Mouse (Mus musculus) retina, adult 2 months (tissue): ENCODE results near the gene Rars.
"Not testable (repeated sequence)": the region's sequence is repeated elsewhere in the genome, so short reads cannot be mapped to it uniquely, and the experiment has no call there.

Experiments used
- DNase-seq: peaks from one replicate; pipeline ENCODE4 v3.0.0-alpha.2; 2012; ENCODE audit warnings: low read depth, low spot score

The Rars gene

DNA sequence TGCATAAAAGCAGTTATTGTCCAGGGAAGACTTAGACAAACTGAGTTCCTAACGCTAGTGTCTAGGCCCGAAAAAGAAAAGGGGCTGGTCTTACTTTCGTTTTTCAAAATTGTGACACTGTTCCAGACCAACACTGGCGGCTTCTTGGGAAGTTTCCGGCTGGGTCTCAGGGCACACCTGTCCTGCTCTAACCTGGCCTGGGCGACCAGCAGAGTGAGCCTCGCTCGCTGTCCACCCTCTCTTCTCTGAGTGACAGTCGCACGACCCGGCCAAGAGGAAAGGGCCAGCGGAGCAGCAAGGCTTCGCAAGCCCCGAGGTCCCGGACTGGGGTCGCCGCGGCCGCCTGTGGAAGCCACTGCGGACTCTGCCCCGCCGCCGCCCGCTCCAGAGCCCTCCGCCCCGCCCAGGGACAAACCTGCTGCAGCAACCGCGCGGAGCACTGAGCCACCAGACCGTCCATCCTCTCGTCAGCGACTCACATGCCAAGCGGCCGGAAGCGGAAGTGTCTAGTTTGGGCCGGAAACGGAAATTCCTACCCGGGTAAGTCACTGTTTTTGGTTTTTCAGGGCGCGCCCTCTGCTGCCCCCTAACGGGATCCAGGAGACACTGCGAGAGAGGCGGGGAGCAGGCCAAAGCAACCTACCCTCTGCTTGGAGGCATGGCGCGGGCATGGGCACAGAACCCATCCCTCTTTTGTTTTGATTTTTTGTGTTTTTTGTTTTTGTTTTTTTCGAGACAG is at the start of gene Rars:
Gene Rars (minus strand): TSS at position 485 of the 739 bp plus-strand sequence.
- DNase-seq = peak; percentile 85

DNA sequence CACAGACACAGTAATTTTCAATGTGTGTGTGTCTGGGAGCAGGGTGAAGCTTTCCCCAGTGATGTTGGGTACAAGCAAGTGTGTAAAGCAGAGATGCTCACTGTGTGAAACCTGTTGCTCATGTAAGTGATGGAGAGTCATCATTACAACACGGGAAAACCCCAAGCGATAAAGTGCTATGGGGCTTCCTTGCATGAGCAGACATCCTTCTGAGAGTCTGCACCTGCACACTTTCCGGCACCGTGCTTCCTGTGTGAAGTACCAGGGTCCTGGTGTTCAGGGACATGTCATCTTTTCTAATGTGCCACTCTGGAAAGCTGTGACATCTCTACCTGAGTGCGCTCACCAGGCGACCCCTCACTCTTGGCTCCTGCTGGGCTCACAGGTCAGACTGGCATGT is 48.5 kb upstream of the Rars start:
- no peak for DNase-seq

- DNase-seq = no peak
These were observed 44.2 kb upstream of the Rars start for GRCm38 (mm10) chr11:35878559-35878897.

GRCm38 (mm10) chr11:35877651-35878558 is 43.6 kb upstream of the Rars start:
- no peak for DNase-seq

DNA sequence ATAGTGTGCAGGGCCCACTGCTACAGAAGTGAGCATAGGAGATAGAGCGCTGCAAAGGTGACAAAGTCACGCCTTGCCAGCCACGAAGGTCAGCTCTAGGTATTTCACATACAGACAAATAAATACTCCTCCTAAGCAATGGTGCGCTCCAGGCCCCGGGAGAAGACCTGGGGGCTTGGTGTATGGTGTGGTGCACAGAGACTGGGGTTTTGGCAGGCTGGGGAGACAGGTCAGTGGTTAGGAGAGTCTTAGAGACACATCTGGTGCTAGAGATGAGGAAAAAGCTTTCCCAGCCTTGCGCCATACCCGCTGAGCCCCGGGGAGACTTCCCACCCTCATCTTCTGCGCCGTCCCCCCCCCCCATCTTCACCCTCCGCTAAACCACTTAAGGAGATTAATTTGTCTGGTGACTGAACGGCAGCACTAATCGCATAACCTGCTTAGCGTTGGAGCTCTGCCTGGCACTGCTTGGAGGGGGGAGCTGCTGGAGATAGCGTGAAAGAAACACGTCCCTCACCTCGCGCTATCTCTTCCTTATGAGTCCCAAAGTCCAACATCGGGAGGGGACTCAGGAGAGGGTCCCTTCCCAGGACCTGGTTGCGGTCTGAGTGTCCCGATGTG is 39.4 kb upstream of the Rars start:
- peak; percentile 77 for DNase-seq

DNA sequence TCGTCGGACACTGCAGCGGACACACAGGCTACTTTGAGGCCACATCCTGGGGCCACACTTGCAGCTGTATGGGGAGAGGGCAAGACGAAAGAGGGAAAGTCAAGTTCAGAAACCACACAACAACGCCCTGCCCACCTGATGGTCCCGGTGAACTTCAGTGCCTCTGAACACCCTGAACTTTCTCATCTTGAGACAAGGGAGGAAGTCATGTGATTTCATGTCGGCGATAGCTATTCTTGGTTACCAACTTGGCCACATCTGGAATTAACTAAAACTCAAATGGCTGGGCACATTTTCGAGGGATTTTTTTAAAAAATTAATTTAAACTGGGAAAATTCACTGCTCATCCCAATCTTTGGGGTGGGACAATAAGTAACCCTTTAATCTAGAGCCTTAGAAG is 36.7 kb upstream of the Rars start:
- no peak for DNase-seq

GRCm38 (mm10) chr11:35866140-35866539 is 31.8 kb upstream of the Rars start:
- no peak for DNase-seq

DNA sequence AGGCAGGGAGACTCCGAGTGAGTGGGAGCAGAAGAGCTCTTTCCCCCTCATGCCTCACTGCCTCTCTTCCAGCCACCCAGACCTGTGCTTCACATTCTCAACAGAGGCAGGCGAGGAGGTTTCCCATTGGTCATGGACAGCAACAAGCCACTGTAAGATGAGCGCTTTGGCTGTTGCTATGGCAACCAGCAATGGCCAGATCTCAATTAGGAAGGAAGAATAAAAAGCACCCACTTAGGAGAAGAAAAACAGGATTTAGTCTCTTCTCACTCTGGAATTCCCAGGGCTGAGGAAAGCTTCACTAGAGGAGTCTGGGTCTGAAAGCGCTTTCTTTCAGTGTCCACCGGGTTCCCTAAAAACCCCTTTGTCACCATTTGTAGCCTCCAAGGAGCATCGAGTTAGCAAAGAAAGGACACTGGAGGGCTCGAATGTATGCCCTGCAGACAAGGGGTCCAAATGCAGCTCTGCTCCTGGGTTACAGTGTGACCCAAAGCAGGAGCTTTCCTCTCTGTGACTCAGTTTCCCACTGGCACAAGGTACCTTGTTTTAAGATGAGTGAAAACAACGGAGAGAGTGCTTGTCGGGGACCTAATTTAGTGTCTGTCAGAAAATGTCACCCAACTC is 30.8 kb upstream of the Rars start:
- no peak for DNase-seq

DNA sequence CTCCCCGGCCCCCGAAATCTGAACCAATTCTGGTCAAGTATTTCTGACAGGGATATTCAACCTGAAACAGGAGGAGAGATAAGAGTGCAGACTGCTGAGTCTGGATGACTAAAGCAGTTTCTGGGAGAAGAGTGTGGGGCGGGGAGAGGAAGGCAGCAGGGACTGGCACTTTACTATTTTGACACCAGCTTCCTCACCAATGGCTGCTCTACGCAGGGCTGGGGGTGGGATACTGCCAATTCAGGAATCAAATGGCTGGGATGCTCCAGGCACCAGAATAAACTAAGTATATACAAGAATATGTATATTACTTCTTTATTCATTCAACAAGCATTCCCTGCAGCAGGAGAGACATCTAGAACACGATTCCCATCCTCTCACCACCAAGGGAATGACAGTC is 29.3 kb upstream of the Rars start:
- DNase-seq = no peak

DNA sequence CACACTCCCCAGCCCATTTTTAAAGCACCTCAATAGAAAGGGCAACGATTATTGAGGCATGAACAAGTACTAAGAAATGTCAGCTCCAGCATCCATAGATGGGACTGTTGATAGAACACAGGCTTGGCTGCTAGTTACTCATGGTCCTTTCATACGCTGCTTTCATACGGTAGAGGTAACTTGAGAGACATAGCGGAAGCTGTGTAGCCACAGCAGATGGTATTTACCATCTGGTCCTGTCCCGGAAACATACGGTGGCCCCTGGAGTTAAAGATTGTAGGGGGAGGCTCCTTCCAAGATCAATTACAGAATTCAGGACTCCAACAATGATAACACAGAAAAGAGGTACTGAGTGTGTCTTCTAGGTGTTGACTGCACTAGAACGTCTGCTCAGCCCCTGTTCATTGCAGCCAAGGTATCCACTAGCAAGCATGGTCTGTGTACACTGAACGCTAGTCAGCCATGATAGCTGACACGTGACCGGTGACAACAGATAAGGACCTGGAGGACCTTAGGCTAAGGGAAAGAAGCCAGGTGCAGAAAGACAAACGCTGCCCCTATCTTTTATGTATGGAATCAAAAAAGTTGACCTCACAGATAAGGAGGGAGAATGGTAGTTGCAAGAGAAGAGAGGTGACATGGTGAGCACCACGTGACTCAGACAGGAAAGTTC is 23.2 kb upstream of the Rars start:
- DNase-seq = no peak

GRCm38 (mm10) chr11:35856359-35857040 is 22.2 kb upstream of the Rars start:
- no peak for DNase-seq

DNA sequence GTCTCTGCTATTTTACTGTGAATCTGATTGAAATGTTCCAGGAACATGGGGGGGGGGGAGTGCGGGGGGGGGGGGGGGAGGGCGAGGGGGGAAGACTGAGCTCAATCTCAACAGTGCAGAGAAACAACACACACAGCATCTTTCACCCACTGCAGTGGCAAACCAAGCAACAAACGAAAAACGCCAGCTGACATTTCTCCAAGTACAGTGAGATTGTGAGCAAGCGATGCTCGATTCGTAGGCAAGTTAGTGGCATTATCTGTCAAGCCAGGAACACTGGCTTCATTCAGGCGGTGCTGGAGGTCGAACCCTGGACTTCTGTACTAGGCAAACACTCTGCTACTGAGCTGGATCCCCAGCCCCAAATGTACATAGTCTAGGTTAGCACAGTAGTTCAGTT is 21.3 kb upstream of the Rars start:
- no peak for DNase-seq

GRCm38 (mm10) chr11:35854941-35855340 is 20.6 kb upstream of the Rars start:
- no peak for DNase-seq

DNA sequence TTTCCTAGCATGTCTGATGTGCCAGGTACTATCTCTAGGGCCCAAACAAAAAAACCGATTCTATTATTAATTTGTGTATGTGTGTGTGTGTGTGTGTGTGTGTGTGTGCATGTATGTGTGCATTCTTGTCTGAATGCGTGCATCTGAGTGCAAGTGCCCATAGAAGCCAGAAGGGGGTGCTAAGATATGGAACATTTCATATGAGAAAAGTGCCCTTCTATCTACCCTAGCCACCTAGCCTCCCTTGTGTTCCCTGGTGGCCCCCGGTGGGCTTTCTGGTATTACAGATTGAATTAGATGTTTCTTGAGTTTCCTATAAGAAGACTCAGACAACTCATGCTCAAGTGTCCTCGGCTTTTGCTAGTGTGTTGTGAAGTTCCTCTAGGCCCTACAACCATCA is 19.3 kb upstream of the Rars start:
- DNase-seq = no peak

DNA sequence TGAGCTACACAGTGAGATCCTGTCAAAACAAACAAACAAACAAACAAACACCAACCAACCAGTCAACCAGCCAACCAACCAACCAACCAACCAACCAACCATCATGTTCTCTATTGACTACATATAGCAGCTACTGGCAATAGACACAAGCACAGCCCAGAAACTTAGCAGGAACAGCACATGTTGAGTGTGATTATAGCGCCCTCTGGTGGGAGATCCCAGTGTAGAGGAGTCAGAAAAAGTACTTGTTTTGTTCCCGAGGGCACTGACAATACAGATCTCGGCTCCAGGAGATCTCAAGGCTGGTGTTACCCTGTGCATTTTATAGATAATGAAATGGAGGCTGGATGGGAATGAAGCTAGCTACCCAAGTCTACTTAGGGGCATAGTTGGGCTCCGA is 18.4 kb upstream of the Rars start:
- no peak for DNase-seq

DNA sequence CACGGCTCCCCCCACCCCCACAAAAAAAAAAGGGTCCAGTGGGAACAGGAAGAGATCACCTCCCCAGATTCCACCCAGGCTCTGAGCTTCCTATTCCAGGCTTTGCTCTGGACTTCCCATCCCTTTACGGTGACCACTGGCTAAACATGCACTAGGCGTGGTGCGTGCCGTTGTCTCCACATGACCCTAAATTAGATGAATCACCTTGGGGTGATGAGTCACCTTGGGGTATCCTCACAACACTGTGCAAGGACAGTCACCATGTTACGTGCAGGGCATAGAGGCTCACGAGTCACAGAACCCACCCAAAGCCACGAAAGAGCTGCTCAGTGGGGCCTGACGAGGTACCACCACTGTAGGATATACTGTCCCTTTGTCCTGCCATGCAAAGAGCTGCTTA is 10.0 kb upstream of the Rars start:
- no peak for DNase-seq

DNA sequence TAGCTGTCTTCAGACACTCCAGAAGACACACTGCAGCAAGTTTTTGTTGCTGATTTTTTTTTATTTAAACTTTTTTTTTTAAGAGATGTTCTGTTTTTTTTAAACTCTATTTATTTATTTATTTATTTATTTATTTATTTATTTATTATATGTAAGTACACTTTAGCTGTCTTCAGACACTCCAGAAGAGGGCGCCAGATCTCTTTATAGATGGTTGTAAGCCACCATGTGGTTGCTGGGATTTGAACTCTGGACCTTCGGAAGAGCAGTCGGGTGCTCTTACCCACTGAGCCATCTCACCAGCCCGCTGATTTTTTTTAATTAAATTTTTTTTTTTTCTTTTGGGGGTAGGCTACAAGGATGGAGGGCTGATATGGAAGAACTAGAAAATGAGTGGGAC is 8.3 kb upstream of the Rars start:
- not testable (repeated sequence) for DNase-seq

- no peak for DNase-seq
These were observed 7.5 kb upstream of the Rars start for GRCm38 (mm10) chr11:35841738-35842325.

DNA sequence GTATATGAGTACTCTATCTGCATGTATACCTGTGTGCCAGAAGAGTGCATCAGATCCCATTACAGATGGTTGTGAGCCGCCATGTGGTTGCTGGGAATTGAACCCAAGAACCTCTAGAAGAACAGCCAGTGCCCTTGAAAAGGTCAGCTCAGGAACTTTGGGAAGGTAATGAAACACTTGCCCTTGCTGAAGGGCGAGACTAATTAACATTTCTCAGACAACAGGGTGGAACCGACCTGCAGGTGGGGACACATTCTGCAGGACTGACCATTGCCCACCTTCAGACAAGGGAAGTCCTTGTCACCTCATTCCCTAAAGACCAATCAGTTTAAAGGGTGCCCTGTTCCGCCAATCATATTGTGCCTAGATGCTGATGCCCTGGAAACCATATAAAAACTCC is 6.5 kb upstream of the Rars start:
- DNase-seq = not testable (repeated sequence)

DNA sequence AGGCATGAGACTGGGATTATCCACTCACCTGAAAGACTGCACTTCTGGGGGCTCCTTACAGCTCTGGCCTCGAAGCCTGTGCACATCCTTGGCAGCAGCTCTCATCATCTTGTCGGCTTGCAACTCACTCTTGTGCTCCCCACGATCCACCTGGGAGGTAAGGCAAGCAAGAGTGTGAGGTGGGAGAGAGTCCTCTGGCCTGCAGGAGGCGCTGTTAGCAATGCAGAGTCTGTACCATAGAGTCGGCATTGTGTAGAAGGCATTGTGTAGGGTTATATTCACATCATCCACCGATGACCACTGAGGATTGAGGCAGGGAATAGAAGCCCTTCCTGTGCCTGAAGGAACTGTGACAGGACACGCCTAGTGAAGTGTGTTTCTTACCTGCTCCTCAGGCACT is 6.0 kb upstream of the Rars start:
- DNase-seq = no peak
